Mouse (Mus musculus): Measurements from ENCODE around the gene Hoxb3.

DNA sequence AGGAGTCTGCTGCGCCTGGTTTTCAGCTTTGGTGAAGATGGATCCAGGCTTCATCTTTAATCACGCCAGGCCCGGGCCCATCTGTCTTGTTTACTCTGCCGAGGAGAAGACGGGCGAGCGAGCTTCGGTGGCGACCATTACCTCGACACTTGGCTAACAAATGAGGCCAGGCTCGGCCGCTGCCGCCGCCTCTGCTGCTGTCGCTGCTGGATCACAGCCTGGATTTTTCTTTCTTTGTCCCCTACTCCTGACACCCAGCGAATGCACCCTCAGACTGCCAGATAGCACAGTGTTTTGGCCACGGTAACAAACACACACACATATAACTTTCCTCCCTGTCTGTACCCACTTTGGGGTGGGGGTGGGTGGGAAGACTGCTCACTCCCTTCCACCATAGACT lies 2.4 kb upstream of the Hoxb3 start:
- TF ChIP-seq CTCF (IDR thresholded peaks at IDR 0.05; ENCODE audit: insufficient read depth, low read depth, low read length) (no peak), POLR2A (IDR thresholded peaks at IDR 0.05; ENCODE audit: insufficient read depth, low read depth, low read length) (no peak)
